Comparison of ENCODE assay signal across 9 mouse cellular contexts in the genomic region with DNA sequence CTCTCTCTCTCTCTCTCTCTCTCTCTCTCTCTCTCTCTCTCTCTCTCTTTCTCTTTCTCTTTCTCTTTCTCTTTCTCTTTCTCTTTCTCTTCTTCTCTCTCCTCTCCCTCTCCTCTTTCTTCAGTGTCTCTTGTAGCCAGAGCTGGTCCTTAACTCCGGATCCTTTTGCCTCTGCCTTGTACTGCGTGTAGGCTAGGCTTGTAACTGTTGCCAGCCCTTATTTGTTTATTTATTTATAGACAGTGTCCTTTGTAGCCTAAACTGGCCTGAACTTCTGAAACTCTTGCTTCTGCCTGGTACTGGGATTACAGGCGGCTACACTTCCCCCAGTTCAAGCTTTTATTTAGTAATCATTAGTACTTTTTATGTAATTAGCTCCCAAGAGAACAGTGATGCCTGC. TPM values are rescaled to one million over a fixed set of nuclear protein-coding genes. Genes with fewer than 3 reads are reported as not detected.
DNase-seq lines count a peak whose midpoint lies in the region; ATAC-seq and TF ChIP-seq lines count a peak whose summit lies in the region.
"Had no signal": no experiment of that assay in that cellular context is flagged by ENCODE, and none has a peak within 500 bp of the region (broad histone marks: within the 10 kb centered on the region; RNA-seq: fewer than 3 reads in every experiment).

No protein-coding gene starts in this region.

- no peak for ATAC-seq in kidney, embryonic 14.5 days (ENCODE audit: low FRiP score, low TSS enrichment)
- ATAC-seq in intestine, embryonic 14.5 days (replicated peaks; ENCODE audit: low FRiP score, low TSS enrichment, low read depth): no peak

- no peaks in the 10 kb centered on the region for H3K27me3 ChIP-seq in kidney, embryonic 14.5 days (ENCODE audit: control insufficient read depth, insufficient read depth, low read length)
- no peaks in the 10 kb centered on the region for H3K27me3 ChIP-seq in intestine, embryonic 14.5 days (replicated peaks; ENCODE audit: control insufficient read depth, insufficient read depth, low read length)
- no peaks in the 10 kb centered on the region for H3K27me3 ChIP-seq in myocyte (ENCODE audit: control insufficient read depth, insufficient read depth, insufficient read length)

- no peaks in the 10 kb centered on the region for H3K36me3 ChIP-seq in kidney, embryonic 14.5 days (ENCODE audit: control insufficient read depth, insufficient read depth, low read length)
- no peaks in the 10 kb centered on the region; the same call in 1 of the 2 replicates for H3K36me3 ChIP-seq in intestine, embryonic 14.5 days (ENCODE audit: control insufficient read depth, insufficient read depth, low read length)
- H3K36me3 ChIP-seq in myocyte (ENCODE audit: control insufficient read depth, insufficient read depth): no peaks in the 10 kb centered on the region

- H3ac ChIP-seq in myocyte (ENCODE audit: control insufficient read depth, insufficient read length): no peak overlapping the region

- no peak for DNase-seq in kidney, postnatal 4 days
- no peak for DNase-seq in intestine, embryonic 14.5 days (ENCODE audit: low spot score)
- DNase-seq in embryo, embryonic 9.5 days (ENCODE audit: extremely low spot score): no peak
- no peak for DNase-seq in left cerebral cortex, postnatal 36 days (ENCODE audit: low spot score in 2 of 2)
- no peak for DNase-seq in thymus, postnatal 14 days
- DNase-seq: right cerebral cortex, postnatal 25 days had no signal

- 24% methylated on average over 3 of the region's 3 CpGs for WGBS in kidney, embryonic 14.5 days
- 26% methylated on average over 3 of the region's 3 CpGs for WGBS in intestine, embryonic 14.5 days

- H3K27ac ChIP-seq in kidney, embryonic 14.5 days (ENCODE audit: low read depth, low read length): no peak overlapping the region
- H3K27ac ChIP-seq in brown adipose tissue, adult 24 weeks (replicated peaks; ENCODE audit: low read depth, low read length): peak overlapping the region; percentile 77
- H3K27ac ChIP-seq in intestine, embryonic 14.5 days (ENCODE audit: low read depth): no peak overlapping the region

- H3K4me2 ChIP-seq in kidney, embryonic 14.5 days (replicated peaks; ENCODE audit: low read depth, low read length): peak overlapping the region; percentile 60
- H3K4me2 ChIP-seq in intestine, embryonic 14.5 days (ENCODE audit: low read length): peak overlapping the region; percentile 65
- H3K4me2 ChIP-seq in myocyte (ENCODE audit: low read depth): peak overlapping the region; percentile 81

- H3K4me1 ChIP-seq in kidney, embryonic 14.5 days (ENCODE audit: control insufficient read depth, insufficient read depth, low read length): no peaks in the 10 kb centered on the region
- H3K4me1 ChIP-seq in brown adipose tissue, adult 24 weeks (ENCODE audit: control insufficient read depth, insufficient read depth, insufficient read length, low read length): peaks cover 11% of the 10 kb centered on the region
- no peaks in the 10 kb centered on the region; the same call in 1 of the 2 replicates for H3K4me1 ChIP-seq in intestine, embryonic 14.5 days (replicated peaks; ENCODE audit: control insufficient read depth, insufficient read depth, low read length)

- intact Hi-C loops in left cerebral cortex, postnatal 36 days (cut with DNase I): loop anchor here (5.0 kb wide), 1 partner anchor 55 kb away; no protein-coding TSS in a partner anchor

- TF ChIP-seq POLR2A in myocyte (IDR thresholded peaks at IDR 0.05; ENCODE audit: insufficient read length, low read depth): no peak

- H3K79me2 ChIP-seq in myocyte (ENCODE audit: control insufficient read depth, insufficient read depth): peaks cover 59% of the 10 kb centered on the region

- no peaks in the 10 kb centered on the region for H3K9me3 ChIP-seq in kidney, embryonic 14.5 days (ENCODE audit: control insufficient read depth, low read length)
- no peaks in the 10 kb centered on the region for H3K9me3 ChIP-seq in intestine, embryonic 14.5 days (ENCODE audit: control insufficient read depth, low read length)

- H3K9ac ChIP-seq in kidney, embryonic 14.5 days (ENCODE audit: low read depth, low read length): 0 out of 2 replicates have a peak overlapping the region, but pooled peaks have one; percentile 5
- H3K9ac ChIP-seq in intestine, embryonic 14.5 days (ENCODE audit: low read length): peak overlapping the region; percentile 37; the same call in 1 of the 2 replicates

- H3K4me3 ChIP-seq in kidney, embryonic 14.5 days (ENCODE audit: low read length): peak overlapping the region; percentile 85
- peak overlapping the region; percentile 46; the same call in 1 of the 2 replicates for H3K4me3 ChIP-seq in brown adipose tissue, adult 24 weeks (ENCODE audit: insufficient read depth, low read depth, low read length)
- peak overlapping the region; percentile 92 for H3K4me3 ChIP-seq in intestine, embryonic 14.5 days (ENCODE audit: low read depth, low read length)
- peak overlapping the region; percentile 78 for H3K4me3 ChIP-seq in myocyte

TF ChIP-seq in myocyte, 11 proteins besides CTCF, POLR2A, EP300 and RAD21:
- TF ChIP-seq CEBPB (IDR thresholded peaks at IDR 0.05; ENCODE audit: insufficient read depth, poor library complexity, severe bottlenecking) (no peak), E2F4 (IDR thresholded peaks at IDR 0.05; ENCODE audit: insufficient read depth) (no peak), TCF3 (IDR thresholded peaks at IDR 0.05; ENCODE audit: insufficient read length, low read depth) (no peak), POLR2AphosphoS2 (IDR thresholded peaks at IDR 0.05; ENCODE audit: insufficient read length, low read depth) (no peak), TCF12 (IDR thresholded peaks at IDR 0.05; ENCODE audit: insufficient read depth, poor library complexity, severe bottlenecking) (no peak), REST (IDR thresholded peaks at IDR 0.05; ENCODE audit: insufficient read depth, insufficient read length) (no peak), USF1 (IDR thresholded peaks at IDR 0.05; ENCODE audit: low read depth) (no peak), MYOG (IDR thresholded peaks at IDR 0.05; ENCODE audit: control insufficient read depth in 1 of 3, insufficient read depth in 1 of 3, insufficient read length in 2 of 3, low read depth in 2 of 3) (no peak)

RNA-seq across cellular contexts. Expression of a gene that starts 1.2 kb away (rescaled TPM):
- 49.4 and 63.7 TPM in 2 replicates for polyA plus RNA-seq in kidney, embryonic 14.5 days (2014; fragmentation: Nextera tagmentation; extraction: Ambion mirVana)
- polyA plus RNA-seq in brown adipose tissue, adult 24 weeks (2012; ENCODE audit: insufficient read depth, insufficient read length, missing spikeins): 33.3 and 54.1 TPM in 2 replicates
- 59.5 and 65.3 TPM in 2 replicates for polyA plus RNA-seq in intestine, embryonic 14.5 days (2014; fragmentation: Nextera tagmentation; extraction: Ambion mirVana)
- 22.6 TPM for polyA plus RNA-seq in myocyte (2012; fragmentation: generic; extraction: Trizol)
- total RNA-seq in left cerebral cortex, postnatal 36 days (2021): 10 to 100 TPM; 12.4 to 17.5 TPM

RNA-seq across cellular contexts. Expression of a gene that starts 46.0 kb away (rescaled TPM):
- polyA plus RNA-seq in kidney, embryonic 14.5 days (2014; fragmentation: Nextera tagmentation; extraction: Ambion mirVana): 8.7 and 17.2 TPM in 2 replicates
- 11.2 and 13.1 TPM in 2 replicates for polyA plus RNA-seq in brown adipose tissue, adult 24 weeks (2012; ENCODE audit: insufficient read depth, insufficient read length, missing spikeins)
- polyA plus RNA-seq in intestine, embryonic 14.5 days (2014; fragmentation: Nextera tagmentation; extraction: Ambion mirVana): 15.8 and 16.5 TPM in 2 replicates
- polyA plus RNA-seq in myocyte (2012; fragmentation: generic; extraction: Trizol): 5.0 TPM
- 10 to 100 TPM; 30.3 to 34.3 TPM for total RNA-seq in left cerebral cortex, postnatal 36 days (2021)

RNA-seq across cellular contexts. Expression of a gene that starts 46.1 kb away (rescaled TPM):
- 109 TPM in 2 replicates for polyA plus RNA-seq in kidney, embryonic 14.5 days (2014; fragmentation: Nextera tagmentation; extraction: Ambion mirVana)
- 37.1 and 42.8 TPM in 2 replicates for polyA plus RNA-seq in brown adipose tissue, adult 24 weeks (2012; ENCODE audit: insufficient read depth, insufficient read length, missing spikeins)
- 110 and 115 TPM in 2 replicates for polyA plus RNA-seq in intestine, embryonic 14.5 days (2014; fragmentation: Nextera tagmentation; extraction: Ambion mirVana)
- 61.6 TPM for polyA plus RNA-seq in myocyte (2012; fragmentation: generic; extraction: Trizol)
- total RNA-seq in left cerebral cortex, postnatal 36 days (2021): 100 to 1,000 TPM; 179 to 195 TPM

RNA-seq across cellular contexts. Expression of a gene that starts 59.7 kb away (rescaled TPM):
- 70.1 and 71.3 TPM in 2 replicates for polyA plus RNA-seq in kidney, embryonic 14.5 days (2014; fragmentation: Nextera tagmentation; extraction: Ambion mirVana)
- 5.9 and 6.7 TPM in 2 replicates for polyA plus RNA-seq in brown adipose tissue, adult 24 weeks (2012; ENCODE audit: insufficient read depth, insufficient read length, missing spikeins)
- 58.4 and 60.3 TPM in 2 replicates for polyA plus RNA-seq in intestine, embryonic 14.5 days (2014; fragmentation: Nextera tagmentation; extraction: Ambion mirVana)
- 15.4 TPM for polyA plus RNA-seq in myocyte (2012; fragmentation: generic; extraction: Trizol)
- total RNA-seq in left cerebral cortex, postnatal 36 days (2021): 1 to 10 TPM; 4.4 to 4.5 TPM
